Mouse (Mus musculus) MEL (cell line): Measurements from ENCODE around the gene Gm20605. TPM values are rescaled to one million over a fixed set of nuclear protein-coding genes. Genes with fewer than 3 reads are reported as not detected.

Experiments
- DNase-seq: peaks from one replicate; pipeline ENCODE4 v3.0.0; 2011; ENCODE audit warnings: low read depth, low spot score
- H3K27ac ChIP-seq: 2 replicates; pipeline ENCODE4 v1.5.1; 2012; ENCODE audit warnings: low read depth, mild to moderate bottlenecking, control low read depth, low read length, moderate library complexity; ENCODE audit not compliant: control insufficient read depth
- H3K27me3 ChIP-seq, 2 experiments: fragments of 150-350 bp in 1 of 2; sonication (generic) in 1 of 2; 2 replicates each; pipeline ENCODE4 v1.6.1; 2012; ENCODE audit warnings: low read length in 2 of 2, mild to moderate bottlenecking in 2 of 2, improper control_type of control experiment in 1 of 2, moderate library complexity in 1 of 2; ENCODE audit not compliant: insufficient read depth in 2 of 2, control insufficient read depth in 1 of 2
- H3K36me3 ChIP-seq, 2 experiments: 2 replicates each; pipeline ENCODE4 v1.6.1; 2012 to 2014; ENCODE audit warnings: low read length in 2 of 2, improper control_type of control experiment in 1 of 2, inconsistent platforms in 1 of 2, mild to moderate bottlenecking in 1 of 2; ENCODE audit not compliant: insufficient read depth in 2 of 2, control insufficient read depth in 1 of 2
- H3K4me1 ChIP-seq, 2 experiments: fragments of 150-350 bp in 1 of 2; sonication (generic) in 1 of 2; 2 replicates each; pipeline ENCODE4 v1.6.1; 2012; ENCODE audit warnings: low read length in 2 of 2, improper control_type of control experiment in 1 of 2, mild to moderate bottlenecking in 1 of 2; ENCODE audit not compliant: insufficient read depth in 2 of 2, control insufficient read depth in 1 of 2
- H3K4me3 ChIP-seq, 2 experiments: fragments of 150-350 bp in 1 of 2; sonication (generic) in 1 of 2; 2 replicates each; pipeline ENCODE4 v1.5.1; 2012; ENCODE audit warnings: low read depth in 2 of 2, low read length in 2 of 2, mild to moderate bottlenecking in 2 of 2, moderate library complexity in 2 of 2, control low read depth in 1 of 2, improper control_type of control experiment in 1 of 2; ENCODE audit not compliant: control insufficient read depth in 1 of 2, insufficient read depth in 1 of 2
- H3K79me2 ChIP-seq: 2 replicates; pipeline ENCODE4 v1.6.1; 2012; ENCODE audit warnings: mild to moderate bottlenecking, low read length, moderate library complexity; ENCODE audit not compliant: control insufficient read depth, poor library complexity, insufficient read depth
- H3K9ac ChIP-seq: 2 replicates; pipeline ENCODE4 v1.6.1; 2012; ENCODE audit warnings: low read depth, mild to moderate bottlenecking, control low read depth, low read length, moderate library complexity; ENCODE audit not compliant: control insufficient read depth, poor library complexity, severe bottlenecking
- H3K9me3 ChIP-seq: fragments of 150-350 bp; sonication (generic); replicated peaks from 2 replicates; pipeline ENCODE4 v1.6.1; 2012; ENCODE audit warnings: mild to moderate bottlenecking, low read length, improper control_type of control experiment, moderate library complexity; ENCODE audit not compliant: insufficient read depth
- ZKSCAN1 ChIP-seq: IDR thresholded peaks from 2 replicates; pipeline ENCODE4 v1.6.1; 2012; ENCODE audit warnings: low read depth, mild to moderate bottlenecking, inconsistent platforms, low read length, improper control_type of control experiment, moderate library complexity
- polyA plus RNA-seq, 2 experiments: library from polyadenylated mRNA; stranded (reverse) in 1 of 2; unstranded in 1 of 2; fragments of >175 nt in 1 of 2; fragments of >200 nt in 1 of 2; gene quantifications; 2 replicates each; pipeline versions ENCODE4 v1.2.1 to v1.2.4; 2012; ENCODE audit warnings: low replicate concordance in 2 of 2, low read depth in 1 of 2; ENCODE audit not compliant: insufficient read length in 2 of 2, insufficient read depth in 1 of 2, missing spikeins in 1 of 2
- total RNA-seq: library from RNA; depleted of rRNA; stranded (reverse); fragments of 300-350 nt; gene quantifications from 2 replicates; pipeline ENCODE4 v1.2.3, GENCODE M21; 2012; rRNA removed

Gm20605 gene
- total and polyA plus RNA-seq, 3 experiments = 2.5 to 12.7 TPM; not detected in 1

GRCm38 (mm10) chr5:137691881-137692280 lies 62.9 kb downstream of the Gm20605 start:
- DNase-seq = no peak
- H3K27me3 ChIP-seq = no peaks in the 10 kb centered on the region

More at GRCm38 (mm10) chr5:137691881-137692280, 62.9 kb downstream of the Gm20605 start:
- Histone ChIP-seq H3K9me3 (no peaks in the 10 kb centered on the region), H3K36me3 (peaks cover 0 to 8% of the 10 kb centered on the region in 2 experiments; a peak in 2 of 4 replicates), H3K79me2 (no peaks in the 10 kb centered on the region), H3K9ac (no peak overlapping the region), H3K4me1 (peaks cover 2 to 6% of the 10 kb centered on the region in 2 experiments), H3K27ac (no peak overlapping the region), H3K4me3 (no peak overlapping the region)
- TF ChIP-seq ZKSCAN1 = no peak

Other genes with a start within 250 kb of the Gm20605 start
- gene Zan, start 152.1 kb upstream of the Gm20605 start, total RNA-seq = 0.10 TPM in 1 of 2 replicates, not detected in the other
- gene Zan, start 152.1 kb upstream of the Gm20605 start, polyA plus RNA-seq = under 1 TPM in 1 of 2 experiments, not detected in 1; 0.15 TPM
- 73.8 and 79.8 TPM in 2 replicates for gene Pop7, start 126.7 kb upstream of the Gm20605 start, total RNA-seq
- 10 to 100 TPM in 1 of 2 experiments, not detected in 1; 61.1 TPM for gene Pop7, start 126.7 kb upstream of the Gm20605 start, polyA plus RNA-seq
- gene Gigyf1, start 110.6 kb upstream of the Gm20605 start, total RNA-seq = 5.1 and 6.8 TPM in 2 replicates
- gene Gigyf1, start 110.6 kb upstream of the Gm20605 start, polyA plus RNA-seq = 10 to 100 TPM in 1 of 2 experiments, not detected in 1; 24.6 TPM
- gene Epo, start 95.9 kb upstream of the Gm20605 start, total RNA-seq = not detected in 2 replicates
- not detected for gene Epo, start 95.9 kb upstream of the Gm20605 start, polyA plus RNA-seq
- 531 and 548 TPM in 2 replicates for gene Gnb2, start 95.7 kb upstream of the Gm20605 start, total RNA-seq
- 100 to 1,000 TPM in 1 of 2 experiments, not detected in 1; 550 TPM for gene Gnb2, start 95.7 kb upstream of the Gm20605 start, polyA plus RNA-seq
- gene Actl6b, start 75.7 kb upstream of the Gm20605 start, total RNA-seq = 0.15 TPM in 1 of 2 replicates, not detected in the other
- gene Actl6b, start 75.7 kb upstream of the Gm20605 start, polyA plus RNA-seq = not detected
- gene Tfr2, start 59.3 kb upstream of the Gm20605 start, total RNA-seq = 76.9 and 96.2 TPM in 2 replicates
- 100 to 1,000 TPM in 1 of 2 experiments, not detected in 1; 112 TPM for gene Tfr2, start 59.3 kb upstream of the Gm20605 start, polyA plus RNA-seq
- gene Mospd3, start 28.1 kb upstream of the Gm20605 start, total RNA-seq = 11.9 and 12.4 TPM in 2 replicates
- 100 to 1,000 TPM in 1 of 2 experiments, not detected in 1; 144 TPM for gene Mospd3, start 28.1 kb upstream of the Gm20605 start, polyA plus RNA-seq
- 0.07 and 0.23 TPM in 2 replicates for gene Pcolce, start 15.4 kb upstream of the Gm20605 start, total RNA-seq
- gene Pcolce, start 15.4 kb upstream of the Gm20605 start, polyA plus RNA-seq = under 1 TPM in 1 of 2 experiments, not detected in 1; 0.77 TPM
- 0.13 and 0.42 TPM in 2 replicates for gene Fbxo24, start 173 bp upstream of the Gm20605 start, total RNA-seq
- gene Fbxo24, start 173 bp upstream of the Gm20605 start, polyA plus RNA-seq = under 1 TPM in 1 of 2 experiments, not detected in 1; 0.46 TPM
- gene Lrch4, start 54 bp upstream of the Gm20605 start, total RNA-seq = 9.1 and 9.7 TPM in 2 replicates
- gene Lrch4, start 54 bp upstream of the Gm20605 start, polyA plus RNA-seq = 100 to 1,000 TPM in 1 of 2 experiments, 10 to 100 TPM in 1; 47.0 to 239 TPM
- gene Sap25, start 12.2 kb downstream of the Gm20605 start, total RNA-seq = 1.9 and 3.0 TPM in 2 replicates
- 10 to 100 TPM in 1 of 2 experiments, not detected in 1; 22.7 TPM for gene Sap25, start 12.2 kb downstream of the Gm20605 start, polyA plus RNA-seq
- gene Irs3, start 16.5 kb downstream of the Gm20605 start, total RNA-seq = 0.10 TPM in 1 of 2 replicates, not detected in the other
- not detected for gene Irs3, start 16.5 kb downstream of the Gm20605 start, polyA plus RNA-seq
- gene Agfg2, start 55.6 kb downstream of the Gm20605 start, total RNA-seq = 18.7 and 30.0 TPM in 2 replicates
- gene Agfg2, start 55.6 kb downstream of the Gm20605 start, polyA plus RNA-seq = 10 to 100 TPM in 1 of 2 experiments, not detected in 1; 38.9 TPM
- 0.39 and 0.42 TPM in 2 replicates for gene Nyap1, start 112.4 kb downstream of the Gm20605 start, total RNA-seq
- 1 to 10 TPM in 1 of 2 experiments, not detected in 1; 1.1 TPM for gene Nyap1, start 112.4 kb downstream of the Gm20605 start, polyA plus RNA-seq
- 52.7 and 58.3 TPM in 2 replicates for gene Tsc22d4, start 116.6 kb downstream of the Gm20605 start, total RNA-seq
- gene Tsc22d4, start 116.6 kb downstream of the Gm20605 start, polyA plus RNA-seq = 100 to 1,000 TPM in 1 of 2 experiments, not detected in 1; 203 TPM
- 35.0 and 35.8 TPM in 2 replicates for gene Ppp1r35, start 149.7 kb downstream of the Gm20605 start, total RNA-seq
- gene Ppp1r35, start 149.7 kb downstream of the Gm20605 start, polyA plus RNA-seq = 10 to 100 TPM in 1 of 2 experiments, not detected in 1; 46.2 TPM
- gene Mepce, start 158.5 kb downstream of the Gm20605 start, total RNA-seq = 49.1 and 58.7 TPM in 2 replicates
- 10 to 100 TPM in 1 of 2 experiments, not detected in 1; 74.2 TPM for gene Mepce, start 158.5 kb downstream of the Gm20605 start, polyA plus RNA-seq
- gene Zcwpw1, start 158.6 kb downstream of the Gm20605 start, total RNA-seq = 5.6 and 11.1 TPM in 2 replicates
- gene Zcwpw1, start 158.6 kb downstream of the Gm20605 start, polyA plus RNA-seq = 10 to 100 TPM in 1 of 2 experiments, not detected in 1; 16.0 TPM
- 0.36 and 1.5 TPM in 2 replicates for gene Pilra, start 207.1 kb downstream of the Gm20605 start, total RNA-seq
- gene Pilra, start 207.1 kb downstream of the Gm20605 start, polyA plus RNA-seq = under 1 TPM in 1 of 2 experiments, not detected in 1; 0.89 TPM
- 4.4 and 12.1 TPM in 2 replicates for gene Pilrb1, start 228.9 kb downstream of the Gm20605 start, total RNA-seq
- 1 to 10 TPM in 1 of 2 experiments, not detected in 1; 4.5 TPM for gene Pilrb1, start 228.9 kb downstream of the Gm20605 start, polyA plus RNA-seq
- gene Pilrb2, start 242.6 kb downstream of the Gm20605 start, total RNA-seq = 32.1 and 71.7 TPM in 2 replicates
- 10 to 100 TPM in 1 of 2 experiments, not detected in 1; 25.9 TPM for gene Pilrb2, start 242.6 kb downstream of the Gm20605 start, polyA plus RNA-seq